Mouse (Mus musculus): ENCODE results near the gene Zfp536. TPM values are rescaled to one million over a fixed set of nuclear protein-coding genes. Genes with fewer than 3 reads are reported as not detected.

The Zfp536 gene
- polyA plus RNA-seq, 1 experiment from 2014 or later, result 11.5 TPM

DNA sequence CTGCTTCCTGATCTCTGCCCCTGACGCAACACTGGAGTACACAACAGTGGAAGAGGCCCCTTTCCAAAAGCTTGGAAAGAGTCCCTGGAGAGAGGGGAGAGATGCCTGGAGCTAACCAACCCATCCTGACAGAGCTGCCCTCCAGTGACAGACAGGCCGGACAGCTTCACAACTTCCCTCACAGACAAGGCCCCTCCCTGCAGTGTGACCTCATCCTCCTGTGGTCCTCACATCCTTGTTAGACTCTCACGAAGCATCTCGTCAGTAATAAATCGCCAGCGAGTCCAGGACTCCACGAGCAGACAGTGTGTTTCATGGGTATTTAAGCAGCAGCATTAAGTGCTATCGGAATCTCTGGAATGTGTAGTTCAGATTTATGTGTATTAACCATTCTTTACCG lies 207.4 kb downstream of the Zfp536 start:
- Histone ChIP-seq H3K9me3 (ENCODE audit: control insufficient read depth, low read length) (no peaks in the 10 kb centered on the region), H3K4me3 (ENCODE audit: low read depth, low read length) (no peak overlapping the region), H3K27me3 (replicated peaks; ENCODE audit: control insufficient read depth, insufficient read depth, low read length) (no peaks in the 10 kb centered on the region), H3K9ac (ENCODE audit: low read length) (no peak overlapping the region), H3K27ac (ENCODE audit: low read depth) (no peak overlapping the region), H3K4me2 (ENCODE audit: low read length) (peak overlapping the region; percentile 33), H3K36me3 (ENCODE audit: control insufficient read depth, insufficient read depth, low read length) (no peaks in the 10 kb centered on the region), H3K4me1 (replicated peaks; ENCODE audit: control insufficient read depth, insufficient read depth, low read length) (peaks cover 22% of the 10 kb centered on the region)
- 8% methylated on average over 9 of the region's 9 CpGs for WGBS
- DNase-seq (ENCODE audit: low spot score), result peak; percentile 61
- peak; percentile 68 for ATAC-seq (replicated peaks; ENCODE audit: low FRiP score, low TSS enrichment, low read depth)

DNA sequence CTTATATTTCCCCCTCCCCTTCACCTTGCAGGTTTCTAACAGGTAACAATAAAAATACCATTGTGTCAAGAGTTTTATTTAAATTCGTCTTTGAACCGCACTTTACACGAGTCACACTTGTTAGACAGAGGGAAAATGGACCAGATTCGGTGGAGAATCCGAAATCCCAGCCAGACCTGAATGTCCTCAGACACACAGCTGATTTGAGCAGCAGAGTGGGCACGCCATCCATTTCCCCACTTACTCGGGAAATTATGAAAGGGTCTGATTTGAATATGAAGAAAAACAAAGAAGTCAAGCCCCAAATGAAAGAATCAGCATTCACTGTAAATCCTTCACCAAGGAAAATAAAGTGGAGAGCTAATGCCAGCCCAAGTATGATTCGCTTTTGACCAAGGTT lies 208.1 kb downstream of the Zfp536 start:
- H3K36me3 ChIP-seq (ENCODE audit: control insufficient read depth, insufficient read depth, low read length), result no peaks in the 10 kb centered on the region
- ATAC-seq (replicated peaks; ENCODE audit: low FRiP score, low TSS enrichment, low read depth), result no peak
- 72% methylated on average over 8 of the region's 8 CpGs for WGBS
- H3K27ac ChIP-seq (ENCODE audit: low read depth), result no peak overlapping the region
- no peaks in the 10 kb centered on the region for H3K9me3 ChIP-seq (ENCODE audit: control insufficient read depth, low read length)
- no peaks in the 10 kb centered on the region for H3K27me3 ChIP-seq (replicated peaks; ENCODE audit: control insufficient read depth, insufficient read depth, low read length)
- H3K4me1 ChIP-seq (replicated peaks; ENCODE audit: control insufficient read depth, insufficient read depth, low read length), result peaks cover 22% of the 10 kb centered on the region
- H3K4me2 ChIP-seq (ENCODE audit: low read length), result no peak overlapping the region
- H3K9ac ChIP-seq (ENCODE audit: low read length), result no peak overlapping the region
- no peak overlapping the region for H3K4me3 ChIP-seq (ENCODE audit: low read depth, low read length)
- DNase-seq (ENCODE audit: low spot score), result no peak

DNA sequence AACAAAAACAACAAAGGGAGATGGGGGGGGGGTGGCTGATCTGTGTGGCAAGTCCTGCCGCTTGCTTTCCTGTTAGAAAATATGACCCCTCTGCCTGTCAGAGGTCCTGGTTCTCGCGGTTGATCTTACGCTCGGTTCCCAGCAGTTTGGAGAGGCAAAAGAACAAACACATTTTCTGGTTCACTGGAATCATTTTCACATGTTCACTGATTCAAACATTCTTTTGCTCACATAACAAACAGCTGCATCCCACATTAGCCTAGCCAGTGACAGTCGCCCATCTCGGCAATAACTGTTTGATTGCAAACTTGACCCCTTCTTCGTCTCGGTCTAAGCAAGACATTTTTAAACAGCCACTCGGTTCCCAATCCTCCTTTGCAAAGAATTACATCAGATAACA lies 208.8 kb downstream of the Zfp536 start:
- H3K27me3 ChIP-seq (replicated peaks; ENCODE audit: control insufficient read depth, insufficient read depth, low read length), result no peaks in the 10 kb centered on the region
- H3K4me3 ChIP-seq (ENCODE audit: low read depth, low read length), result no peak overlapping the region
- H3K9ac ChIP-seq (ENCODE audit: low read length), result no peak overlapping the region
- no peak for DNase-seq (ENCODE audit: low spot score)
- ATAC-seq (replicated peaks; ENCODE audit: low FRiP score, low TSS enrichment, low read depth), result no peak
- peak overlapping the region; percentile 47; the same call in 1 of the 2 replicates for H3K27ac ChIP-seq (ENCODE audit: low read depth)
- WGBS, result 37% methylated on average over 10 of the region's 10 CpGs
- no peaks in the 10 kb centered on the region for H3K36me3 ChIP-seq (ENCODE audit: control insufficient read depth, insufficient read depth, low read length)
- H3K4me1 ChIP-seq (replicated peaks; ENCODE audit: control insufficient read depth, insufficient read depth, low read length), result peaks cover 22% of the 10 kb centered on the region
- H3K4me2 ChIP-seq (ENCODE audit: low read length), result peak overlapping the region; percentile 1; the same call in 1 of the 2 replicates
- no peaks in the 10 kb centered on the region for H3K9me3 ChIP-seq (ENCODE audit: control insufficient read depth, low read length)

DNA sequence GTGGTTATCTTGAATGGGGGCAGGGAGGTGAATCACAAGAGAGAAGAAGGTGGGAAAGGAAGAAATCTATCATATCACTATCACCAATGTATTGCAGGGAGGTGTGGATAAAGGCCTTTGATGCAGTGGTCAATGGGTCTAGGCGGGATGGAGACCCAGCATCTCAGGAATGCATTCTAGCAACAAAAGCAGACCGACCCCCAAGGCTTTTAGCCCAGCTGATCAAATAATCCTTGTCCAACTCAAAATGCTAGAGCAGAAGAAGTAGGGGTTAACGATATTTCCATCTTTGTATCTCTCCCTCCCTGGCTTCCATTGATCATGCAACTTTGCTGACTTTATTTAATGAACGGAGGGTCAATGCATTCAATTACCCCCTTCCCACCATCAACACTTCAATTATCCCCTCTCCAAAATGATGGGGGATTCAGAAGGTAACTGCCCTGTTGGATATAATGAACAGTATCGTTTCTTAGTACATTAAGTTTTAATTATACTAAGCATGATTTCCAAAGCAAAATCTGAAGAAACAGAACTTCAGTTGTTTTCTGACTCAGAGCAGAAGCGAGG lies 209.5 kb downstream of the Zfp536 start:
- 62% methylated on average over 6 of the region's 6 CpGs for WGBS
- ATAC-seq (replicated peaks; ENCODE audit: low FRiP score, low TSS enrichment, low read depth) (no peak), DNase-seq (ENCODE audit: low spot score) (no peak)
- Histone ChIP-seq H3K9me3 (ENCODE audit: control insufficient read depth, low read length) (no peaks in the 10 kb centered on the region), H3K9ac (ENCODE audit: low read length) (no peak overlapping the region), H3K4me2 (ENCODE audit: low read length) (no peak overlapping the region), H3K27me3 (replicated peaks; ENCODE audit: control insufficient read depth, insufficient read depth, low read length) (no peaks in the 10 kb centered on the region), H3K36me3 (ENCODE audit: control insufficient read depth, insufficient read depth, low read length) (no peaks in the 10 kb centered on the region), H3K4me3 (ENCODE audit: low read depth, low read length) (no peak overlapping the region), H3K4me1 (replicated peaks; ENCODE audit: control insufficient read depth, insufficient read depth, low read length) (peaks cover 22% of the 10 kb centered on the region), H3K27ac (ENCODE audit: low read depth) (peak overlapping the region; percentile 47; the same call in 1 of the 2 replicates)

DNA sequence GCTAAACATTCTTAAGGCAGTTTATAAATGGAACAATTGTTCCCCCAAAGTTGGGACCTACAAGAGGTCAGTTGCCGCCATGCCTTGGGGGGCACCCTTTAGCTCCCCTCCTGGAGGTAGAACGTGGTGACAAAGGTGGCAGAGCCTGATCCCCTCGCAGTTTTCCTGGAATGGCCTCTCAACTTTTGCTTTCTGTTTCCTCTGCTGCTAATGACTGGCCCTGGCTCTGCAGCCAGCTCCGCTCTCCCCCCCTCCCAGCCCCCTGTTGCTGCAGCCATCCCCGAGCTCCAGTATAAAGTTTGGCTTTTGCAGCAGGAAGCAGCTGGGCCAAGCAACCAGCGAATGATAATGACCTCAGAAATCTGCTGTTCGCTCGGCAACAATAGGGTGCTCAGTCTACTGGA lies 210.3 kb downstream of the Zfp536 start:
- Histone ChIP-seq H3K4me2 (ENCODE audit: low read length) (peak overlapping the region; percentile 48), H3K4me1 (replicated peaks; ENCODE audit: control insufficient read depth, insufficient read depth, low read length) (peaks cover 22% of the 10 kb centered on the region), H3K9me3 (ENCODE audit: control insufficient read depth, low read length) (no peaks in the 10 kb centered on the region), H3K36me3 (ENCODE audit: control insufficient read depth, insufficient read depth, low read length) (no peaks in the 10 kb centered on the region), H3K27ac (ENCODE audit: low read depth) (peak overlapping the region; percentile 80), H3K9ac (ENCODE audit: low read length) (no peak overlapping the region), H3K4me3 (ENCODE audit: low read depth, low read length) (peak overlapping the region; percentile 15; the same call in 1 of the 2 replicates), H3K27me3 (replicated peaks; ENCODE audit: control insufficient read depth, insufficient read depth, low read length) (no peaks in the 10 kb centered on the region)
- 9% methylated on average over 8 of the region's 8 CpGs for WGBS
- ATAC-seq (replicated peaks; ENCODE audit: low FRiP score, low TSS enrichment, low read depth) (0 out of 2 replicates have a peak, but pooled peaks have one; percentile 21), DNase-seq (ENCODE audit: low spot score) (peak; percentile 58)

DNA sequence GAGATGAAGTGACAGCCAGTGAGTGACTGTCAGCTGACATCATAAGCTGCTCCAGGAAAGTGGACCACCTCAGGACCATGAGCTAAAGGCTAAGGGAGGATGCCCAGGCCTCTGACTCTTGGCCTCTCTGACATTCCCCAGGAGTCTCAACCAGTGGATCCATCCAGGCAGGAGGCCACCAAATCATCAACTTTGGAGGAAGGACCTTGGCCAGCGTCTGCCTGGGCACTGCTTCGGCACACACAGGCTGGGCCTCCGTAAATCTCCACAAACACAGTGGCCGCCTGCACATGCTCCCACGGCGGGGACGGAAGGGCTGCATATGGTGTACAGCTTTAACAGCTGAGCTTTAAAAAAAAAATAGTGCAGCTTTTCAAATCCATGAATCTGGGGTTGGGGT lies 210.9 kb downstream of the Zfp536 start:
- Histone ChIP-seq H3K27ac (ENCODE audit: low read depth) (peak overlapping the region; percentile 80; the same call in 1 of the 2 replicates), H3K4me2 (ENCODE audit: low read length) (peak overlapping the region; percentile 48; the same call in 1 of the 2 replicates)
- DNase-seq (ENCODE audit: low spot score), result no peak

DNA sequence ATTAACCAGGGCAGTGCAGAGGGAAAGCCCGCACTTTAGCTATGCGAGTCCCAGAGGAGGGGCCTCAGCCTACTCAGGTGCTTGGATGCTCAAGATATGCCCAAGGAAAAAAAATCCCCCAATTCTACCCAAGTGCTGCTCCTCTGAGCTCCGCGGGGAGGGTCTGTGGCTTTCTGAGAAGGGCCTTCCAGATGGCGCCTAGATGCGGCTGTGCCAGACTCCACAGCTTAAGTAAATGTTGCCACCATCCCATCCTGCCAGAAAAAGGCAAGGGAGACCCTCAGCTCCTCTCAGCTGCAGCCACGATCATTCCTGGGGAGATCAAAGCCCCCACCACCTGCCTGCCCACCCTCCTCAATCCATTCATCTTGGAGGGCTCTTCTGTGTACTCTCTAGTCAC lies 212.9 kb downstream of the Zfp536 start:
- no peak for DNase-seq (ENCODE audit: low spot score)
- Histone ChIP-seq H3K4me3 (ENCODE audit: low read depth, low read length) (no peak overlapping the region), H3K36me3 (ENCODE audit: control insufficient read depth, insufficient read depth, low read length) (no peaks in the 10 kb centered on the region), H3K4me1 (replicated peaks; ENCODE audit: control insufficient read depth, insufficient read depth, low read length) (peaks cover 15% of the 10 kb centered on the region), H3K9ac (ENCODE audit: low read length) (no peak overlapping the region), H3K27me3 (replicated peaks; ENCODE audit: control insufficient read depth, insufficient read depth, low read length) (no peaks in the 10 kb centered on the region), H3K4me2 (ENCODE audit: low read length) (no peak overlapping the region), H3K27ac (ENCODE audit: low read depth) (no peak overlapping the region), H3K9me3 (ENCODE audit: control insufficient read depth, low read length) (no peaks in the 10 kb centered on the region)
- WGBS, result 71% methylated on average over 7 of the region's 7 CpGs
- no peak for ATAC-seq (replicated peaks; ENCODE audit: low FRiP score, low TSS enrichment, low read depth)

More for the DNA sequence above, 210.9 kb downstream of the Zfp536 start:
- ATAC-seq (replicated peaks; ENCODE audit: low FRiP score, low TSS enrichment, low read depth), result no peak
- H3K36me3 ChIP-seq (ENCODE audit: control insufficient read depth, insufficient read depth, low read length), result no peaks in the 10 kb centered on the region
- H3K9ac ChIP-seq (ENCODE audit: low read length), result no peak overlapping the region
- H3K27me3 ChIP-seq (replicated peaks; ENCODE audit: control insufficient read depth, insufficient read depth, low read length), result no peaks in the 10 kb centered on the region
- 32% methylated on average over 7 of the region's 7 CpGs for WGBS
- H3K4me3 ChIP-seq (ENCODE audit: low read depth, low read length), result no peak overlapping the region
- no peaks in the 10 kb centered on the region for H3K9me3 ChIP-seq (ENCODE audit: control insufficient read depth, low read length)
- H3K4me1 ChIP-seq (replicated peaks; ENCODE audit: control insufficient read depth, insufficient read depth, low read length), result peaks cover 22% of the 10 kb centered on the region

DNA sequence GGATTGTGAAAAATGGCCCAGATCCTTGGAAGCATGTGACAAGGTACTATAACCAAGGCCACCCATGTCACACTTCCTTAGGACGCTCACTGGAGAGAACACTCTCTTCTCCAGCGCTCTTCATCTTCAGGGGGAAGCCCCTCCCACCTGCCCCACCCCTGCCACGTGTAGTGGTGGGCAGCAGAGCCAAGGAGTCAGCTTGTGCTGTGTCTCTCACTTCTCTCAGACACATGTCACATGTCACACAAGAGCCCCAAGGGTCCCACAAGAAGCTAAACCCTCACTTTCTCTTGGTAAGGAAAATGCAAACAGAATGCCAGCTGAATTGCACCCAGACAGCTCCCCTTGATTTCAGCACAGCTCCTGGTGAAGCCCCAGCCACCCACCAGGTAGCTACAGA lies 213.6 kb downstream of the Zfp536 start:
- DNase-seq (ENCODE audit: low spot score), result no peak
- no peak overlapping the region for H3K27ac ChIP-seq (ENCODE audit: low read depth)

DNA sequence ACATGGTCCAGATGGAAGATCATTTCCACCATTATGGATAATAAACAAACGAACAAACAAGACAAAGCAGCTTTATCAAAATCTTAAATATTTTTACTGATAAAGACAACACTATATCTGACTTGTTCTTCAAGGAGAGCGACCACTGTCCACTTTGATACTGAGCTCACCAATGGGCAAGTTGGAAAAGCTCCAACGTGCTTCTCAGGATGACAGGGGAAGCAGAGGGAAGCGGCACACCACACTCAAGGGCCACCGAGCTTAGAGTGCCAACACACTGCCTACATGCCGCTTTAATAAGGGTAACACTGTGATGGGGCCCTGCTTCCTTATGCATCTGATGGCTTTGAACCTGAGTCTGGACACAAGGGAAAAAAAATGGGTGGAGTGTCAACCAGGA lies 214.1 kb downstream of the Zfp536 start:
- Histone ChIP-seq H3K4me3 (ENCODE audit: low read depth, low read length) (no peak overlapping the region), H3K36me3 (ENCODE audit: control insufficient read depth, insufficient read depth, low read length) (no peaks in the 10 kb centered on the region), H3K4me1 (replicated peaks; ENCODE audit: control insufficient read depth, insufficient read depth, low read length) (peaks cover 9% of the 10 kb centered on the region), H3K9ac (ENCODE audit: low read length) (no peak overlapping the region), H3K4me2 (ENCODE audit: low read length) (no peak overlapping the region), H3K9me3 (ENCODE audit: control insufficient read depth, low read length) (no peaks in the 10 kb centered on the region), H3K27ac (ENCODE audit: low read depth) (no peak overlapping the region), H3K27me3 (replicated peaks; ENCODE audit: control insufficient read depth, insufficient read depth, low read length) (no peaks in the 10 kb centered on the region)
- ATAC-seq (replicated peaks; ENCODE audit: low FRiP score, low TSS enrichment, low read depth) (no peak), DNase-seq (ENCODE audit: low spot score) (no peak)
- WGBS, result 87% methylated on average over 6 of the region's 6 CpGs

More for the DNA sequence above, 213.6 kb downstream of the Zfp536 start:
- Histone ChIP-seq H3K4me2 (ENCODE audit: low read length) (no peak overlapping the region), H3K36me3 (ENCODE audit: control insufficient read depth, insufficient read depth, low read length) (no peaks in the 10 kb centered on the region), H3K9ac (ENCODE audit: low read length) (no peak overlapping the region), H3K4me3 (ENCODE audit: low read depth, low read length) (no peak overlapping the region), H3K4me1 (replicated peaks; ENCODE audit: control insufficient read depth, insufficient read depth, low read length) (peaks cover 9% of the 10 kb centered on the region), H3K9me3 (ENCODE audit: control insufficient read depth, low read length) (no peaks in the 10 kb centered on the region), H3K27me3 (replicated peaks; ENCODE audit: control insufficient read depth, insufficient read depth, low read length) (no peaks in the 10 kb centered on the region)
- WGBS, result 41% methylated on average over 3 of the region's 3 CpGs
- no peak for ATAC-seq (replicated peaks; ENCODE audit: low FRiP score, low TSS enrichment, low read depth)
